Mouse (Mus musculus) megakaryocyte, embryonic 14.5 days (primary cell): ENCODE results near the gene Mapk14. TPM values are rescaled to one million over a fixed set of nuclear protein-coding genes. Genes with fewer than 3 reads are reported as not detected.
"Not testable (repeated sequence)": the region's sequence is repeated elsewhere in the genome, so short reads cannot be mapped to it uniquely, and the experiment has no call there.

Experiments
- H3K27me3 ChIP-seq: replicated peaks from 2 replicates; pipeline ENCODE3; 2012; ENCODE audit warnings: inconsistent platforms
- H3K36me3 ChIP-seq: replicated peaks from 2 replicates; pipeline ENCODE3; 2012; ENCODE audit warnings: low read length, inconsistent platforms, mixed read lengths
- H3K4me1 ChIP-seq: 2 replicates; pipeline ENCODE4 v1.6.1; 2012; ENCODE audit warnings: inconsistent platforms
- H3K4me3 ChIP-seq: replicated peaks from 2 replicates; pipeline ENCODE3; 2012; ENCODE audit warnings: moderate library complexity, mild to moderate bottlenecking, inconsistent platforms
- H3K9me3 ChIP-seq: 2 replicates; pipeline ENCODE4 v1.6.1; 2012; ENCODE audit warnings: inconsistent platforms
- FLI1 ChIP-seq: IDR thresholded peaks from 2 replicates; pipeline ENCODE4 v1.6.1; 2012; ENCODE audit warnings: low read length, inconsistent platforms, mixed read lengths
- GATA1 ChIP-seq: IDR thresholded peaks from 3 replicates; pipeline ENCODE4 v1.6.1; 2012; ENCODE audit warnings: mixed read lengths, low read length, inconsistent platforms, borderline replicate concordance
- polyA plus RNA-seq: library from polyadenylated mRNA; stranded (reverse); fragments of >175 nt; gene quantifications from 2 replicates; pipeline ENCODE4 v1.2.3, GENCODE M21; 2012; ENCODE audit warnings: low replicate concordance; ENCODE audit not compliant: insufficient read depth

Mapk14 gene
- polyA plus RNA-seq, 1 experiment, result 34.8 TPM

- Histone ChIP-seq H3K4me3 (peak overlapping the region; percentile 51), H3K27me3 (no peaks in the 10 kb centered on the region), H3K4me1 (peaks cover 95% of the 10 kb centered on the region), H3K9me3 (no peaks in the 10 kb centered on the region), H3K36me3 (peaks cover 81% of the 10 kb centered on the region)
- TF ChIP-seq GATA1 (no peak), FLI1 (no peak)
These were observed 17.9 kb downstream of the Mapk14 start for GRCm38 (mm10) chr17:28708989-28709388.

- Histone ChIP-seq H3K9me3 (no peaks in the 10 kb centered on the region), H3K4me1 (peaks cover 97% of the 10 kb centered on the region), H3K27me3 (no peaks in the 10 kb centered on the region), H3K36me3 (peaks cover 87% of the 10 kb centered on the region), H3K4me3 (peak overlapping the region; percentile 79)
- no peak for TF ChIP-seq GATA1
- TF ChIP-seq FLI1, result no peak
These were observed 18.6 kb downstream of the Mapk14 start for GRCm38 (mm10) chr17:28709552-28710290.

- no peaks in the 10 kb centered on the region for H3K9me3 ChIP-seq
- peak overlapping the region; percentile 69 for H3K4me3 ChIP-seq
- peaks cover 87% of the 10 kb centered on the region for H3K36me3 ChIP-seq
- H3K4me1 ChIP-seq, result peaks cover 97% of the 10 kb centered on the region
- no peaks in the 10 kb centered on the region for H3K27me3 ChIP-seq
- no peak for TF ChIP-seq FLI1
- no peak for TF ChIP-seq GATA1
These were observed 19.2 kb downstream of the Mapk14 start for GRCm38 (mm10) chr17:28710291-28710688.

- no peaks in the 10 kb centered on the region for H3K27me3 ChIP-seq
- TF ChIP-seq GATA1 (no peak), FLI1 (no peak)
- H3K4me3 ChIP-seq, result peak overlapping the region; percentile 42
- H3K4me1 ChIP-seq, result peaks cover 97% of the 10 kb centered on the region
- H3K36me3 ChIP-seq, result peaks cover 87% of the 10 kb centered on the region
- H3K9me3 ChIP-seq, result no peaks in the 10 kb centered on the region
These were observed 20.1 kb downstream of the Mapk14 start for GRCm38 (mm10) chr17:28711237-28711636.

- TF ChIP-seq GATA1, result no peak
- no peak for TF ChIP-seq FLI1
- H3K9me3 ChIP-seq, result no peaks in the 10 kb centered on the region
- H3K4me3 ChIP-seq, result peak overlapping the region; percentile 56
- peaks cover 89% of the 10 kb centered on the region for H3K36me3 ChIP-seq
- H3K27me3 ChIP-seq, result no peaks in the 10 kb centered on the region
- peaks cover 97% of the 10 kb centered on the region for H3K4me1 ChIP-seq
These were observed 21.2 kb downstream of the Mapk14 start for GRCm38 (mm10) chr17:28712305-28712704.

GRCm38 (mm10) chr17:28714006-28714405 is 22.9 kb downstream of the Mapk14 start:
- H3K27me3 ChIP-seq, result no peaks in the 10 kb centered on the region
- no peak overlapping the region for H3K4me3 ChIP-seq
- H3K36me3 ChIP-seq, result peaks cover 97% of the 10 kb centered on the region
- H3K9me3 ChIP-seq, result no peaks in the 10 kb centered on the region
- H3K4me1 ChIP-seq, result peaks cover 94% of the 10 kb centered on the region
- no peak for TF ChIP-seq GATA1
- TF ChIP-seq FLI1, result no peak

GRCm38 (mm10) chr17:28715832-28716548 is 24.9 kb downstream of the Mapk14 start:
- Histone ChIP-seq H3K4me1 (peaks cover 94% of the 10 kb centered on the region), H3K4me3 (peak overlapping the region; percentile 53), H3K9me3 (no peaks in the 10 kb centered on the region), H3K36me3 (peaks cover 99% of the 10 kb centered on the region), H3K27me3 (no peaks in the 10 kb centered on the region)
- TF ChIP-seq GATA1 (no peak), FLI1 (no peak)

GRCm38 (mm10) chr17:28717535-28717934 is 26.4 kb downstream of the Mapk14 start:
- no peak for TF ChIP-seq FLI1
- TF ChIP-seq GATA1, result no peak
- Histone ChIP-seq H3K9me3 (no peaks in the 10 kb centered on the region), H3K4me1 (peaks cover 94% of the 10 kb centered on the region)

GRCm38 (mm10) chr17:28725783-28726182 is 34.7 kb downstream of the Mapk14 start, which contains the start of gene AC170998.1:
Gene AC170998.1 (plus strand): TSS chr17:28726083.
- Histone ChIP-seq H3K4me1 (peaks cover 73% of the 10 kb centered on the region), H3K9me3 (no peaks in the 10 kb centered on the region), H3K36me3 (peaks cover 90% of the 10 kb centered on the region), H3K4me3 (no peak within 1 kb of the TSS), H3K27me3 (no peaks in the 10 kb centered on the region)
- TF ChIP-seq GATA1 (no peak), FLI1 (no peak)

More at GRCm38 (mm10) chr17:28717535-28717934, 26.4 kb downstream of the Mapk14 start:
- Histone ChIP-seq H3K27me3 (no peaks in the 10 kb centered on the region), H3K4me3 (peak overlapping the region; percentile 25), H3K36me3 (peaks cover 99% of the 10 kb centered on the region)

GRCm38 (mm10) chr17:28727511-28727910 is 36.4 kb downstream of the Mapk14 start:
- H3K27me3 ChIP-seq, H3K9me3 ChIP-seq, H3K4me3 ChIP-seq: not testable (repeated sequence)
- Histone ChIP-seq H3K4me1 (peaks cover 73% of the 10 kb centered on the region), H3K36me3 (peaks cover 90% of the 10 kb centered on the region)
